Mouse (Mus musculus): Measurements from ENCODE around the gene Pdzrn4. TPM values are rescaled to one million over a fixed set of nuclear protein-coding genes. Genes with fewer than 3 reads are reported as not detected.

The Pdzrn4 gene
- polyA plus RNA-seq, 1 experiment, result 0.62 TPM

DNA sequence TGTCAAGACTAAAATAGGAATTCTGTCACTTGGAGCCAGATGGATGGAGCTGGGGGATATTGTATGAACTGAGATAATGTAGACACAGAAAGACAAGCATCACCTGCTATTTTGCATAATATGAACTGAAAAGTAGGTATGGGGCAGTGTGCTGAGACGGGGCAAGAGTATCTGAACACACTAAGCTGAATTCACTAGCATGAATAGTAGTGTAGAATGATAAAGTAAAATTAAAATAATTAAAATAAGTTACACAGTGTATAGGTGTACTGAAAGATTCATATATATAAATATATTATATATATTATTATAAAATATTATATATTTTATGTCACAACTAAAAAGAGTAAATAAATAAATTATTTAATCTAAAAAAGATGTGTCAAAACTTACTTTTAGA, 409.7 kb downstream of the Pdzrn4 start:
- 93% methylated on average over 1 of the region's 1 CpGs for WGBS
- TF ChIP-seq POLR2A (IDR thresholded peaks at IDR 0.05; ENCODE audit: control insufficient read depth, extremely low read depth, insufficient read depth, low read length, poor library complexity) (no peak), CTCF (IDR thresholded peaks at IDR 0.05; ENCODE audit: borderline replicate concordance, control insufficient read depth, extremely low read depth, insufficient read depth, low read length, poor library complexity) (no peak)
- no peaks in the 10 kb centered on the region for H3K36me3 ChIP-seq (ENCODE audit: control insufficient read depth, insufficient read depth, low read length)

More for the DNA sequence above, 409.7 kb downstream of the Pdzrn4 start:
- no peak overlapping the region for H3K4me3 ChIP-seq (ENCODE audit: control insufficient read depth, insufficient read depth, low read length)
- DNase-seq, result no peak
- no peaks in the 10 kb centered on the region for H3K27me3 ChIP-seq (ENCODE audit: control insufficient read depth, insufficient read depth, low read length)
- H3K27ac ChIP-seq (ENCODE audit: control insufficient read depth, insufficient read depth, low read length), result no peak overlapping the region
- H3K4me1 ChIP-seq (replicated peaks; ENCODE audit: control insufficient read depth, insufficient read depth, low read length), result no peaks in the 10 kb centered on the region
